Mouse (Mus musculus) CH12.LX (cell line): ENCODE measurements around the gene Cox6a1. TPM values are rescaled to one million over a fixed set of nuclear protein-coding genes. Genes with fewer than 3 reads are reported as not detected.
A peak's percentile ranks its signal among the peaks of the same experiment; 100 is the strongest.

Experiments used
- DNase-seq: peaks from one replicate; pipeline ENCODE4 v3.0.0-alpha.2; 2013; ENCODE audit errors: extremely low read depth
- H3K27ac ChIP-seq: 2 replicates; pipeline ENCODE4 v1.5.1; 2012; ENCODE audit warnings: low read depth, mild to moderate bottlenecking, control low read depth, moderate library complexity; ENCODE audit not compliant: insufficient read depth
- H3K27me3 ChIP-seq: replicated peaks from 2 replicates; pipeline ENCODE3; 2012; ENCODE audit warnings: inconsistent platforms
- H3K36me3 ChIP-seq, 2 experiments: replicated peaks in 1 of 2; 2 replicates each; pipeline versions ENCODE3 to v1.6.1; 2012; ENCODE audit warnings: inconsistent platforms in 1 of 2, low read length in 1 of 2, mild to moderate bottlenecking in 1 of 2, mixed read lengths in 1 of 2, moderate library complexity in 1 of 2; ENCODE audit not compliant: control insufficient read depth in 1 of 2, insufficient read depth in 1 of 2
- H3K4me1 ChIP-seq, 2 experiments: 2 replicates each; pipeline ENCODE4 v1.6.1; 2012; ENCODE audit warnings: inconsistent platforms in 1 of 2, moderate library complexity in 1 of 2; ENCODE audit not compliant: insufficient read depth in 2 of 2, control insufficient read depth in 1 of 2
- H3K4me2 ChIP-seq: 2 replicates; pipeline ENCODE4 v1.6.1; 2012; ENCODE audit warnings: low read depth, mild to moderate bottlenecking, control low read depth; ENCODE audit not compliant: poor library complexity, insufficient read depth, severe bottlenecking
- H3K4me3 ChIP-seq, 3 experiments: fragments of 150-350 bp in 1 of 3; sonication (generic) in 1 of 3; replicated peaks in 1 of 3; 2 replicates each; pipeline versions ENCODE3 to v1.5.1; 2011 to 2012; ENCODE audit warnings: low read depth in 2 of 3, low read length in 2 of 3, mild to moderate bottlenecking in 2 of 3, moderate library complexity in 2 of 3, control low read depth in 1 of 3, improper control_type of control experiment in 1 of 3, inconsistent platforms in 1 of 3, mixed read lengths in 1 of 3; ENCODE audit not compliant: poor library complexity in 1 of 3
- H3K79me2 ChIP-seq: replicated peaks from 2 replicates; pipeline ENCODE4 v1.6.1; 2012; ENCODE audit warnings: mild to moderate bottlenecking, moderate library complexity; ENCODE audit not compliant: control insufficient read depth, poor library complexity, insufficient read depth, severe bottlenecking; ENCODE audit errors: extremely low read depth
- H3K9ac ChIP-seq: 2 replicates; pipeline ENCODE4 v1.6.1; 2012; ENCODE audit warnings: low read depth, mild to moderate bottlenecking, control low read depth, moderate library complexity; ENCODE audit not compliant: insufficient read depth
- H3K9me3 ChIP-seq: replicated peaks from 2 replicates; pipeline ENCODE3; 2012; ENCODE audit warnings: low read length, inconsistent platforms, mixed read lengths
- BHLHE40 ChIP-seq: IDR thresholded peaks from 2 replicates; pipeline ENCODE4 v1.6.1; 2011; ENCODE audit warnings: mild to moderate bottlenecking, low read depth, low read length, improper control_type of control experiment
- CTCF ChIP-seq, 2 experiments: IDR thresholded peaks in 1 of 2; conservative IDR thresholded peaks in 1 of 2; 2 replicates each; pipeline ENCODE4 v1.5.1; 2011 to 2012; ENCODE audit warnings: low read depth in 2 of 2, low read length in 2 of 2, improper control_type of control experiment in 1 of 2, inconsistent platforms in 1 of 2, mild to moderate bottlenecking in 1 of 2, moderate library complexity in 1 of 2
- ETS1 ChIP-seq: conservative IDR thresholded peaks from 2 replicates; pipeline ENCODE4 v1.6.1; 2012; ENCODE audit warnings: low read depth, mild to moderate bottlenecking, inconsistent platforms, low read length, improper control_type of control experiment, moderate library complexity
- GABPA ChIP-seq: IDR thresholded peaks from 2 replicates; pipeline ENCODE4 v1.6.1; 2012; ENCODE audit warnings: low read depth, low read length, improper control_type of control experiment, inconsistent platforms; ENCODE audit not compliant: insufficient replicate concordance
- JUND ChIP-seq: conservative IDR thresholded peaks from 2 replicates; pipeline ENCODE4 v1.6.1; 2011; ENCODE audit warnings: low read depth, low read length, improper control_type of control experiment
- KAT2A ChIP-seq: IDR thresholded peaks from 2 replicates; pipeline ENCODE4 v1.6.1; 2012; ENCODE audit warnings: low read length, improper control_type of control experiment, inconsistent platforms; ENCODE audit not compliant: insufficient replicate concordance
- MAZ ChIP-seq: IDR thresholded peaks from 2 replicates; pipeline ENCODE4 v1.6.1; 2012; ENCODE audit warnings: low read depth, mild to moderate bottlenecking, inconsistent platforms, low read length, improper control_type of control experiment, moderate library complexity
- MEF2A ChIP-seq: IDR thresholded peaks from 2 replicates; pipeline ENCODE4 v1.6.1; 2014; ENCODE audit warnings: low read depth, mild to moderate bottlenecking, inconsistent platforms, low read length, improper control_type of control experiment, borderline replicate concordance
- NRF1 ChIP-seq: IDR thresholded peaks from 2 replicates; pipeline ENCODE4 v1.6.1; 2014; ENCODE audit warnings: low read depth, mild to moderate bottlenecking, inconsistent platforms, low read length, improper control_type of control experiment, moderate library complexity
- RAD21 ChIP-seq: IDR thresholded peaks from 2 replicates; pipeline ENCODE4 v1.6.1; 2011; ENCODE audit warnings: low read depth, mild to moderate bottlenecking, low read length, improper control_type of control experiment, moderate library complexity
- RCOR1 ChIP-seq: conservative IDR thresholded peaks from 2 replicates; pipeline ENCODE4 v1.6.1; 2012; ENCODE audit warnings: low read depth, mild to moderate bottlenecking, inconsistent platforms, low read length, improper control_type of control experiment
- SMC3 ChIP-seq: IDR thresholded peaks from 2 replicates; pipeline ENCODE4 v1.6.1; 2011; ENCODE audit warnings: low read depth, low read length, improper control_type of control experiment
- TBP ChIP-seq: conservative IDR thresholded peaks from 2 replicates; pipeline ENCODE4 v1.6.1; 2011; ENCODE audit warnings: low read depth, low read length, improper control_type of control experiment
- USF2 ChIP-seq: conservative IDR thresholded peaks from 2 replicates; pipeline ENCODE4 v1.6.1; 2011; ENCODE audit warnings: low read depth, low read length, improper control_type of control experiment
- ZC3H11A ChIP-seq: IDR thresholded peaks from 2 replicates; pipeline ENCODE4 v1.6.1; 2012; ENCODE audit warnings: low read depth, mild to moderate bottlenecking, inconsistent platforms, low read length, improper control_type of control experiment
- ZKSCAN1 ChIP-seq: IDR thresholded peaks from 2 replicates; pipeline ENCODE4 v1.6.1; 2012; ENCODE audit warnings: low read depth, inconsistent platforms, low read length, improper control_type of control experiment, borderline replicate concordance
- dilution Hi-C: fragments of 300-500 bp; cut with MboI; formaldehyde crosslinking; loops from 2 replicates; pipeline ENCODE4 v1.14.3; 2020; ENCODE audit warnings: low sequenced_read_pairs; ENCODE audit not compliant: extremely low pct_unique_long_range_greater_than_20kb, extremely low pct_ligation_motif_present
- in situ Hi-C: fragments of 300-500 bp; cut with MboI; formaldehyde crosslinking; loops from 3 replicates; pipeline ENCODE4 v1.14.3; 2019; ENCODE audit warnings: low sequenced_read_pairs, low pct_ligation_motif_present, low pct_unique_long_range_greater_than_20kb, mixed read lengths
- polyA plus RNA-seq: library from polyadenylated mRNA; unstranded; fragments of >175 nt; gene quantifications from 2 replicates; pipeline ENCODE4 v1.2.1, GENCODE M21; 2012; ENCODE audit warnings: low read depth; ENCODE audit not compliant: insufficient read length
- total RNA-seq, 2 experiments: library from RNA; depleted of rRNA; stranded (reverse); fragments of 300-350 nt in 1 of 2; fragments of >200 nt in 1 of 2; gene quantifications; 2 replicates each; pipeline ENCODE4 v1.2.3; 2012 to 2014

Cox6a1 gene
- total and polyA plus RNA-seq, 3 experiments = 257 to 673 (median 612) TPM

GRCm38 (mm10) chr5:115375436-115375835 is 26.7 kb upstream of the Cox6a1 start:
- H3K9ac ChIP-seq = no peak overlapping the region
- H3K27me3 ChIP-seq = no peaks in the 10 kb centered on the region
- H3K4me1 ChIP-seq = peaks cover 5 to 6% of the 10 kb centered on the region in 2 experiments; a peak in 2 of 4 replicates
- TF ChIP-seq SMC3 (0 out of 2 replicates have a peak, but pooled peaks have one; percentile 13), JUND (no peak), ZKSCAN1 (no peak), MEF2A (no peak), USF2 (no peak), TBP (no peak), GABPA (no peak), RAD21 (no peak), CTCF (conservative IDR thresholded peaks at IDR 0.05 in 1 of 2, IDR thresholded peaks at IDR 0.05 in 1 of 2; ENCODE audit: low read depth in 2 of 2, low read length in 2 of 2) (peak in 1 of 2 experiments; percentile 21; a peak in 1 of 4 replicates), NRF1 (no peak), BHLHE40 (no peak), MAZ (no peak), ETS1 (no peak), RCOR1 (no peak), KAT2A (no peak), ZC3H11A (no peak)
- no peaks in the 10 kb centered on the region for H3K79me2 ChIP-seq
- H3K4me3 ChIP-seq = no peak overlapping the region
- no peak overlapping the region for H3K4me2 ChIP-seq
- no peak overlapping the region for H3K27ac ChIP-seq
- dilution Hi-C loops (no loop called here), in situ Hi-C loops (no loop called here)
- no peak for DNase-seq
- H3K36me3 ChIP-seq = peaks cover 0 to 46% of the 10 kb centered on the region in 2 experiments
- peaks cover 2% of the 10 kb centered on the region for H3K9me3 ChIP-seq

- no peak for TF ChIP-seq SMC3
- H3K79me2 ChIP-seq = no peaks in the 10 kb centered on the region
- H3K9ac ChIP-seq = no peak overlapping the region
- no peak for DNase-seq
- dilution Hi-C loops (no loop called here), in situ Hi-C loops (no loop called here)
- H3K9me3 ChIP-seq = peaks cover 2% of the 10 kb centered on the region
- peaks cover 5 to 6% of the 10 kb centered on the region in 2 experiments; a peak in 2 of 4 replicates for H3K4me1 ChIP-seq
- H3K27me3 ChIP-seq = no peaks in the 10 kb centered on the region
- H3K4me3 ChIP-seq = no peak overlapping the region
- no peak overlapping the region for H3K4me2 ChIP-seq
- H3K36me3 ChIP-seq = peaks cover 2 to 53% of the 10 kb centered on the region in 2 experiments
- no peak overlapping the region for H3K27ac ChIP-seq
Measured at GRCm38 (mm10) chr5:115374204-115374820, 25.5 kb upstream of the Cox6a1 start.
